In genomic region chr15:97252493-97253034, GRCm38 (mm10) we compare ENCODE assay signal across 22 mouse cellular contexts. TPM values are rescaled to one million over a fixed set of nuclear protein-coding genes. Genes with fewer than 3 reads are reported as not detected.
A peak's percentile ranks its signal among the peaks of the same experiment; 100 is the strongest.
DNase-seq lines count a peak whose midpoint lies in the region.
"Had no signal": no experiment of that assay in that cellular context is flagged by ENCODE, and none has a peak within 500 bp of the region (broad histone marks: within the 10 kb centered on the region; RNA-seq: fewer than 3 reads in every experiment).

No protein-coding gene starts in this region.

- intact Hi-C loops in left cerebral cortex, postnatal 36 days (cut with DNase I) = no loop called here

- no peaks in the 10 kb centered on the region for H3K27me3 ChIP-seq in splenic B cell, adult 2 months (ENCODE audit: control insufficient read depth, insufficient read depth, low read length, poor library complexity, severe bottlenecking)
- H3K27me3 ChIP-seq: embryonic facial prominence, embryonic 13.5 days; forebrain, embryonic 12.5 days; limb, embryonic 15.5 days; midbrain, embryonic 12.5 days; neural tube, embryonic 12.5 days had no signal

- peak; percentile 43 to 44 for DNase-seq in B cell, adult 2 months
- DNase-seq in CD8-positive naive resting alpha-beta T cell, adult 2 months (ENCODE audit: low read depth in 2 of 2, low spot score in 2 of 2) = peak; percentile 30 to 56
- DNase-seq in splenic B cell, adult 2 months (ENCODE audit: low read depth, low spot score) = peak; percentile 44
- peak; percentile 64 for DNase-seq in thymus, postnatal 25 days
- DNase-seq in embryo, embryonic 11 days = no peak
- DNase-seq in left cerebral cortex, postnatal 36 days (ENCODE audit: low spot score in 2 of 2) = no peak
- no peak for DNase-seq in embryo, embryonic 9.5 days (ENCODE audit: extremely low spot score)
- DNase-seq: adrenal gland, postnatal 36 days; cerebellum, postnatal 14 days; gastrocnemius, adult 2 months; kidney, postnatal 4 days; left cerebral cortex, postnatal 4 days; lung, embryonic 14.5 days; retina, postnatal 1 day; right cerebral cortex, postnatal 25 days had no signal

- H3K36me3 ChIP-seq in splenic B cell, adult 2 months (ENCODE audit: control insufficient read depth, insufficient read depth, low read length, poor library complexity, severe bottlenecking) = no peaks in the 10 kb centered on the region
- H3K36me3 ChIP-seq: embryonic facial prominence, embryonic 13.5 days; forebrain, embryonic 12.5 days; heart, embryonic 10.5 days; hindbrain, embryonic 10.5 days; limb, embryonic 15.5 days; midbrain, embryonic 12.5 days; neural tube, embryonic 12.5 days had no signal

RNA-seq across cellular contexts. Expression of gene Amigo2, which starts 5.5 kb away (rescaled TPM):
- total RNA-seq in left cerebral cortex, postnatal 36 days (2021) = 1 to 10 TPM; 4.2 to 7.6 TPM

RNA-seq across cellular contexts. Expression of gene Pced1b, which starts 5.7 kb away (rescaled TPM):
- total RNA-seq in left cerebral cortex, postnatal 36 days (2021) = 1 to 10 TPM; 6.4 to 7.9 TPM

Comparison
In these comparisons a context has a peak if more than half of its experiments do, and no peak if none do; other contexts are left out.
1. DNase-seq: peak in B cell, adult 2 months (2 of 2), CD8-positive naive resting alpha-beta T cell, adult 2 months (2 of 2), splenic B cell, adult 2 months (single experiment) and thymus, postnatal 25 days (single experiment); none in embryo, embryonic 11 days (single experiment), left cerebral cortex, postnatal 36 days (0 of 2) and embryo, embryonic 9.5 days (single experiment).